Mouse (Mus musculus) cerebellum, adult 11 months (tissue): ENCODE data around the gene Rfx5.
A peak's percentile ranks its signal among the peaks of the same experiment; 100 is the strongest.
"Not testable (repeated sequence)": the region's sequence is repeated elsewhere in the genome, so short reads cannot be mapped to it uniquely, and the experiment has no call there.

ENCODE experiments used
- DNase-seq: peaks from one replicate; pipeline ENCODE4 v3.0.0; 2022

The Rfx5 gene

GRCm38 (mm10) chr3:94953764-94954616 lies at the start of gene Rfx5:
Gene Rfx5 (plus strand): TSS chr3:94954075.
- DNase-seq = peak; percentile 89

DNA sequence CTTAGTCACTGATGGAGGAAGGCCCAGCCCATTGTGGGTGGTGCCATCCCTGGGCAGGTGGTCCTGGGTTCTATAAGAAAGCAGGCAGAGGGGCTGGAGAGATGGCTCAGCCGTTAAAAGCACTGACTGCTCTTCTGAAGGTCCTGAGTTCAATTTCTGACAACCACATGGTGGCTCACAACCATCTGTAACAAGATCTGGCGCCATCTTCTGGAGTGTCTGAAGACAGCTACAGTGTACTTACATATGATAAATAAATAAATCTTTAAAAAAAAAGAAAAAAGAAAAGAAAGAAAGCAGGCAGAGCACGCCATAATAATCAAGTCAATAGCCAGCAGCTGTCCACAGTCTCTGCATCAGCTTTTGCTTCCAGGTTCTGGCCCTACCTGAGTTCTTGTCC lies 49.1 kb upstream of the Rfx5 start:
- not testable (repeated sequence) for DNase-seq

DNA sequence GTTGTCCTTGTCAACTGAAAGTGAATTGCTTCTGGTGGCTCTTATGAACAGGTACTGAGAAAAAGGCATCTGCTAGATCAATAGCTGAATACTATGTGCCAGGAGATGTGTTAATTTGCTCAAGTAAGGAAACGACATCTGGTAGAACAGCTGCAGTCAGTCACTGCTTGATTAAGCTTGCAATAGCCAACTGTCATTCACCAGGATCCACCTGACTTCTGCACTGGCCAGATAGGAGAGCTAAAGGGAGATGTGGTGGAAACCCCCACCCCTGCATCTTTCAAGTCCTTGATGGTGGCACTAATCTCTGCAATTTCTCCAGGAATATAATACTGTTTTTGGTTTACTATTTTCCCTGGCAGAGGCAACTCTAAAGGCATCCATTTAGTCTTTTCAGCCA lies 47.4 kb upstream of the Rfx5 start:
- DNase-seq = no peak

DNA sequence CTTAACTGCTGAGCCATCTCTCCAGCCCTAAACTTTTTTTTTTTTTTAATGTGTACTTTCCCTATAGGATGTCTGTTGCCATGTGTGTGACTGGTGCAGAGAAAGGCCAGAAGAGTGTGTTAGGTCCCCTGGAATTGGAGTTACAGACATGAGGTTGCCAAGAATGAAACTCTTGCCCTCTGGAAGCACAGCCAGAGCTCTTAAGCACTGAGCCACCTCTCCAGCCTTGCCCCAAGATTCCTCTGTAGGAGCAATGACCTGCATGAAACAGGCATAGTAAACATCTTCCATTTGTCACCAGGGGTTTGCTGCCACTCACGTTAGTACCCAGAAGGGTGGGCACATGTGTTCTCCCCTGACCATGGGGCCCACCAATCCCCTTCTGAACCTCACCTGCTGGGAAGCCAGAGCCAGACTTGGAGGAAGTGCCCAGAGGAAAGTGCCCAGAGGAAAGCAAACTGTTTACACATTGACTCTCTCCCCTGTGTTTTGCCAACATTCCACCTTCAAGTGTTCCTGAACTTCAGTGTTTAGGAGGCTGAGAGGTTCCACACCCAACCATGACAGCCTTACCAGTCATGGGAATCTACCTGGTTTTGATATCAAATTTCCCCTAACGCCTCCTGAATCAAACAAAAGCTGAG lies 42.7 kb upstream of the Rfx5 start:
- DNase-seq = no peak

DNA sequence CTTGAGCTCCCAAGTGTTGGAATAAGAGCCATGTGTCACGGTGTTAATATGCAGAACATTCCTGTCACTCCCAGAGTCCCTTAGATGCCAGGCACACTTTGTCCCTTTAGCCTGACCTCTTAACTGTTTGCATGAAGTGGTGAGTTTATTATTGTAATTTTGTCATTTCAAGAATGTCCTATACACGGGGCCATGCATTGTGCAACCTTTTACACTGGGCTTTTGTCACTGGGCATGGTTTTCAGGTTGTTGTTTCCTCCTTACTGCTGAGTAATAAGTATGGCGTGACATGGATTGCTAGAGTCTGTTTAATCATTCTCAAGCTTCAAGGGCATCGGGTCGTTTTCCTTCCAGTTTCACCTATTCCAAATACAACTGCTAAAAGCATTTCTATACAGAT lies 40.1 kb upstream of the Rfx5 start:
- DNase-seq = no peak

DNA sequence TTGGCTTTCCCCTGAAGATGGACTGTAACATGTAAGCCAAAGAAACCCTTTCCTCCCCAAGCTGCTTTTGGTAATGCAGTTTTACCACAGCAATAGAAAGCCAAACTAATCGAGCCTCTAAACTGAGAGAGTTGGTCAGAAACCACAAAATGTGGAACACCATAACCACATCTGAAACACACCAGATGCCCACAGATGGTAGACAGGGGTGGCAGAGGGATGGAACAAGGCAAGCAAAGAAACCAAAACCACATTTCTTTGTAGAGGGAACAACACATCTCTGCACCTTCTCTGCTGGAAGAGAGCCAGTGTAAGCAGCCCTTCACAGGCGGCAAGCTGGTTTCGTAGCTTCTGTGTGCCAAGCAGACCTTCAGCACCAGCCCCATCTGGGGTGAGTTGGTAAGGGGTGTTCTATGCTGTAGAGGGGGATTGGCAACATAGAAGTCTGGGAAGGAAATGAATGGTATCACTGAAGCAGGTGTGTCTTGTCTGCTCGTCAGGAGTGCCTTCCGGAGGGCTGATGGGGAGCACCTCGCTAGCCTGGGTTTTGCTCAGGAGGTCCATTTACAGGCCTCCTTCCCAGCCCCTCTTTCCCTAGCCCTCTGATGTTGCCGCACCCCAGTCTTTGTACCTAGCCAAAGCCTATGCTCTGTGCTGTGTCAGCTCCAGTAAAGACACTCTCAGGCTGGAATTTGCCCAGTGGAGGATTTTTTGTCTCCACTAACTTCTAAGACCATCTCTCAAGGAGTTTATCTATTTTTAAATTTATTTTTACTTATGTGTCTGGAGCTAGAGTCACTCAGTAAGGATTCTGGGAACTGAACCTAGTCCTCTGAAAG lies 37.8 kb upstream of the Rfx5 start:
- no peak for DNase-seq

DNA sequence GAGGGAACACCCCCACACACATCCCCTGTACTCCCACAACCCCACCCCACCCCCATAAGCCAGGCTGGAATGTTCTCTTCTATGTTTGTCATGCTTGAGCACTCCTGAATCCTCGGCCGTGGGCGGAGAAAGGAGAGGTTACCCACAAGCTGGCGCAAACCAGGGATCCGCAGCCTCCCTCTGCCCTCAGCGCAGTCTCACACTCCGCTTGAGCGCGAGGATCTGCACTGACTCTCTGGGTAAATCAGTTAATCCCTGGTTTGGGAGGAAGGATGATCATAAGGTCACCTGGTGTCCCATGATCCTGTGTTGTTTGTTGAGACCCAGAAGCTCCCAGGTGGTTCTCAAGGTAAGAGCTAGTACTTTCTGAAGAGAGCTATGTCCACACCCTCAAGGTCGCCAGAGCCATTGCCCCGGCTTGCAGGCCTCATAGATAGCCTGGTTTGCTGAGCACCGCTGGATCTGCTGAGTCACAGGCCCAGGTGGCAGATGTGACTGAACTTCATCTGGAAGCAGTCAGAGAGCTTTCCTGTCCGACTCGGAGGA lies 36.0 kb upstream of the Rfx5 start:
- DNase-seq = no peak

DNA sequence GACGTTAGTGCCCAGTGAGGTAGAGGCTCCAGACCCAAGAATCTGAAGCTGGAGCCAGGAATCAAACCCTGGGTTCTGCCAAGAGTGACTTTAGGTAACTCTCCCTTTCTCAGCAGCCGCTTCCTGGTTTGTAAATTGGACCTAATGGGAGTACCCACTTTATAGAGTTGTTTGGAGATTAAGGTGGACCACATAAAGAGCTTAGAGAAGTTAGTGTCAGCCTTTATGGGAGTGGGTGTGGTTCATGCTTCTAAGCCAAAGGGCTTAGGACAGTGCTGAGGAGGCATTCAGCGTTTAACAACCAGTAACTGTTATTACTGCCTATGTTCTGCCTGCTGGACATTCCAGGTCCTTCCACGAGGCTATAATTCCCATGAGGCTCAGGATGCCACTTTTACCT lies 35.0 kb upstream of the Rfx5 start:
- DNase-seq = no peak

- no peak for DNase-seq
Observed at GRCm38 (mm10) chr3:94921104-94921503, 32.8 kb upstream of the Rfx5 start.

DNA sequence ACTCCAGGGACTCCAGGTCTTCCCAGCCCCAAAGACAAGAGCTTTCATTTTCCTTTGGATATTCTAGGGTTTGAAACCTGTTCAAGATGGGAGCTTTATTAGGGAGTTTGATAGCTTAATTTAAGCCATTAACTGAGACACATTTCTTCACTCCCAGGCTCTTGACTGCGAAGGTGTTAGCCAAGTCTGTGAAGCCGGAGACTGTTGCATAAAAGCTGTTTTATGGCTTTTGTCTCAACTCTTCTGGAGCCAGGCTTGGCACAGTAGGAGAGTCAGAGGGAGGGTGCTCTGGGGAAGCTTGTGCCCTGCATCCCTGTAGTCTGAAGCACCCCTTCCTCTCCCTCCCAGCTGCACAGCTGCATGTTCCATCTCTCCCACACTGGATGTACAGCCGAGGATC lies 31.5 kb upstream of the Rfx5 start:
- DNase-seq = no peak

DNA sequence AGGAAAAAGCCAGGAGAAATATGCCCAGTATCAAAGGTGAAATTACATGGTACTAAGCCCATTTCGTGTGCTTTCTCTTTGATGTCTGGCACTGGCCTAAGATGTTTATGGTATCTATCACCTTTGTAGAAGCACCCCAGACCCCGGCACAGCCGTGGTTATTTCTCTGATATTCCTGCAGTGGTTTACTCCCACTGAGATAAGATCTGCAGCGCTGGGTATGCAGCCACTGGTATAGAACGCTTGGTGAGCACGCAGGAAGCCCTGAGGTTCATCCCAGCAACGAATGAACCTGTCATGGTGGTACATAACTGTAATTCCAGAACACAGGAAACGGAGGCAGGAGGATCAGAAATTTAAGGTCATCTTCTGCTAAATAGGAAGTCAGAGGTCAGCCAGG lies 29.2 kb upstream of the Rfx5 start:
- no peak for DNase-seq

DNA sequence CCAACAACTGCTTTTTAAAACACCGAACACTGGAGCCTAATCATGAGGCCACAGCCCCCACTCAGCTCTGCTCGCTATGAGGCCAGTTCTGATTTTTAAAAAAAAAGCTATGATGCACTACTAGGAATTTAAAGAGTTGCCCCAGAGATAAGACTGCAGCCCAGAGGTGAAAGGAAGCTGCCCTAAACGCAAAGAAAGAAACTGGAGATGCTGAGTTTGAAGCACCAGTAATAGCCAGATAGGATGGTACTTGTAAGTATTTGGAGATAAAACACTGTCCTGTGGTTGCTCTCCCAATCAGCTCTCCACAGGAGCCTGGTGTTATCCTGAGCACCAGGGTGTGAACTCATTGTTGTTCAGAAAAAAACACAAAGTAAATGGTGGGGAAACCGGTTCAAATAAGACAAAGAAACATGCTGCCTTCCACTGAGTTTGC lies 27.6 kb upstream of the Rfx5 start:
- DNase-seq = not testable (repeated sequence)

- not testable (repeated sequence) for DNase-seq
Observed at GRCm38 (mm10) chr3:94928979-94929378, 24.9 kb upstream of the Rfx5 start.

DNA sequence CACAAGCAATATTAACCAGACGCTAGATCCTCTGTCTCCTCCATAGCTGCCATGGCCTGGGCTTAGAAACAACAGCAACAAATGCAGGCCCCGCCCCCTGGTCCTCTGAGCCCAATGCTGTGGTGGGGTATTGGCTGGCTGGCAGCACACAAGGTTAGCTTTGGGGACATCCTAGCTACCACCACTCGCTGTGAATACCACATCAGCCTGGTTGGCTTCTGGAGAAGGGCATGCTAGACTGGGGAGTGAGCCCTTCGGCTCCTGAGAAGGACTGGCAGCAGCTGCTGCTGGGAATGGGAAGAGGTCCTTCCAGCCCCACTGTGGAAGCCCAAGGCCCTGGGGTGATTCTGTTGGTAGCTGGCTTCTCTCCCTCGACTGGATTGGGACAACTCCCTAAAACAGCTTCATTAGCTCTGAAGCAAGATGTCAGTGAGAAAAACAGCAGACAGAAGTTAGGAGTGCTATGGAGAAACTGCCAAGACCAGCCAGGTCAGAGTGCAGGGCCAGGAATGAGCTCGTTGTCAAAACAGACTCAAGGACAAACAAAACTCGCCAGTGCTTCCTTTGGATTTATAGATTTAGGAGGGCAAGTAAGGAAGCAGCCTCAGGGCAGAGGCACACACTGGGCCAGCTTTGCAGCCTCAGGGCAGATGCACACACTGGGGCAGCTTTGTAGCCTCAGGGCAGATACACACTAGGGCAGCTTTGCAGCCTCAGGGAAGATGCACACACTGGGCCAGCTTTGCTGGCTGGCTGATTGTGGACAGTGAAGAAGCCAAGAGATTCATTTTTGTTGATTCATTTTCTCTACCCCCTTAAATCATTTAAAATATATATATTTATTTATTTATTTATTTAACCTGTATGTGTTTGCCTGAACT lies 23.2 kb upstream of the Rfx5 start:
- DNase-seq = not testable (repeated sequence)

- DNase-seq = not testable (repeated sequence)
Observed at GRCm38 (mm10) chr3:94931427-94932082, 22.3 kb upstream of the Rfx5 start.

DNA sequence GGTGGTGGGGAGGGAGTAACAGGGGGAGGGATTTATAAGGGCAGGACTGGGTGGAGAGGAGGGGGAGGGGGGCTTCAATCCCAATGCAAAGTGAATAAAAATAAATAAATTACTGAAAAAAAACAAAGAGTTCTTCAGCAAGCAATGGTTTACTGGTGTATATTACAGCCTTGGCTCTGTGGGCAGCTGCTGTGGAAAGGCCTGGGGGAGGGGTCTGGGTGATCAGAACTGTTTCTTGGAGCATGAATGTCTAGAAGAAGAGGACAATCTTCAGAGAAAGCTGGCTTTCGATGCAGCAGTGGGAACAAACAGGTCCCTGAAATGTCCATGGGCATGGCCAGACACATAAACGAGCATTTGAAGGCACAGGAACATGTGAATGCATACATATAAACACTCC lies 21.6 kb upstream of the Rfx5 start:
- not testable (repeated sequence) for DNase-seq

DNA sequence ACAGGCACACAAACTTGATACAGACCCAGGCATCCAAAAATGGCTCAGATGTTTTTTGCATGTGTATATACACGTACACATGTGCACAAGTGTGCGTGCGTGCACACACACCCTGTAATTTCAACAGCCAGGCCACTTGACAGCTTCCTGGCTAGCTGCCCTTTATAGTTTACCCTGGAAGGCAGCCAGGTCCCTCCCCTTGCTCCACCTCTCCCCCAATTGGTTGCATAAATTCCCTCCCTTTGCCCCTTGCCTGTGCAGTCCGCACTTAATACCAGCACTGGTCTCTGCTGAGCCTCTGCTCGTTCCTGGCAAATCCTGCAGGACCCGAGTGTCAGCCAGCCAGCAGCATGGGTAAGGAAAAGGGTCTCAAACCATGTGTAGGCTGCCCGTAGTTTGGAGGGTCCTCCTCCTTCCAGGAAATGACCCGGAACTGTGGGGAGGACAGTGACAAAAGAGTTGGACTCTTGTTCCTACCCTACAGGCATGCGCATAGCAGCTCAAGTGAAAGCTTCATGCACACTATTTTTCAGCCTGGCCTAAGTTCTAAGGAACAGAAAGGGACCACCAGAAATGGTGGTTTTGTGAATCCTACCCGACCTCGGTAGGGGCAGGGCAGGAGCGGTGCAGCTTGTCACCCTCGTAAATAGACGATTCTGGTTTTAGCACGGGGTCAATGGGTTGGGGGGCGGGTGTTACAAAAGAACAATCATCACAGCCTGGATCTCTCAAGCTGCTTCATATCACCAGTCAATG lies 20.9 kb upstream of the Rfx5 start, which contains the start of gene Selenbp1:
Gene Selenbp1, plus strand, starts transcription at position 248 of the 756 bp plus-strand sequence.
- peak; percentile 26 for DNase-seq

GRCm38 (mm10) chr3:94933604-94934003 lies 20.3 kb upstream of the Rfx5 start:
- DNase-seq = not testable (repeated sequence)

DNA sequence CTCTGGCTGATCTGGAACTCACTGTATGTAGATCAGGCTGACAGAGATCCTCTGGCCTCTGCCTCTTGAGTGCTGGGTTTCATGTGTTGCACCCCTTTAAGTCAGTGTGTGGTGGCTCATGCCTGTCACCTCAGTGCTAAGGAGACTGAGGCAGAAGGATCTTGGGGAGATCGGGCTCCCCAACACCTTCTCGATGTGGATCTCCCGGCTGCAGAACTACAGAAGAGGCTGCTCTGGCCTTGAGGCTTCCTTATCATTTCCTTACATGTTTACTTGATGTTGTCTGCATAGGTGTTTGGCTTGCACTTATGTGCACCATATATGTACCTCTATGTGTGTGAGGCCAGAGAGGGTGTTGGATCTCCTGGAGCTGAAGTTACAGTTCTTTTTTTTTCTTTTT lies 19.3 kb upstream of the Rfx5 start:
- DNase-seq = not testable (repeated sequence)

DNA sequence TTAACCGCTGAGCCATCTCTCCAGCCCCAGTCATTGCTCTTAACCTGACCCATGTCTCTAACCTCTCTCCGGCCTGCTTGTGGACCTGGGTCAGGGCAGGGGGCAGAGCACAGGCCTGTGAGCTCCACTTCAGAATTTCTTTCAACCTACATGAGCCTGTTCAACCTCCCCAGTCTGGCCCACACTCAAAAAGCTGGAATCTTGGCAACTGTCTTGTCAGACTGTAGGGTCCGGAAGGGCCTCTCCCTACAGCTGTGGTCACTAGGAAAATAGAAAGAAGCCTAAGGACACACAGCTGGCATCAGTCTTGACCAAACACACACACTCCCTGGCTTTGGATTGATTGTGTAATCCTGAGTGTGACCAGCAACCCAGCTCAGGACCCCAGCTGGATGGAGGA lies 18.5 kb upstream of the Rfx5 start:
- not testable (repeated sequence) for DNase-seq

- not testable (repeated sequence) for DNase-seq
Observed at GRCm38 (mm10) chr3:94936147-94936546, 17.7 kb upstream of the Rfx5 start.
